Mouse (Mus musculus): Measurements from ENCODE around the gene Bpifb9b. TPM values are rescaled to one million over a fixed set of nuclear protein-coding genes. Genes with fewer than 3 reads are reported as not detected.
A peak's percentile ranks its signal among the peaks of the same experiment; 100 is the strongest.
"Not testable (repeated sequence)": the region's sequence is repeated elsewhere in the genome, so short reads cannot be mapped to it uniquely, and the experiment has no call there.

Bpifb9b gene
- polyA plus RNA-seq (2014; fragmentation: Nextera tagmentation; extraction: Ambion mirVana): not detected in 2 replicates

DNA sequence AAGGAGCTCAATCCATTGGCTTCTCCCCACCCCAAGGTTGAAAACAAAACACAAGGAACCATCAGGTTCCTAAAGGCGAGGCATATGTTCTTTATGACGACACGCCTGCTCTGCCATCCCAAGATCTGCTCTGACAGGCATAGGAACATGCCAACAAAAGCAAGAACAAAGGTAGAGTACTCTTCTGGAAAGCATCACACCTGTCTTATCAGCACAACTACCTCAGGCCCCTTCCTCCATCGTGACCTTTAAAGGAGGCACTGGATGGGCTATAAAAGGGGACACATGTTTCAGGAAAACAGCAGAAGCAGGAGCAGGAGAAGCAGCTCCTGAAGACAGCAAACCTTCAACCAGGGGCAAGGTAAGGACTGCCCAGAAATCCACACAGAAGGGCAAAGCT lies at the start of gene Bpifb9b:
Gene Bpifb9b, plus strand, starts transcription at position 301 of the 400 bp plus-strand sequence.
- H3K9me3 ChIP-seq (ENCODE audit: control insufficient read depth, low read length); H3K4me1 ChIP-seq (ENCODE audit: control insufficient read depth in 2 of 2, insufficient read depth in 2 of 2, low read length in 2 of 2); H3K4me2 ChIP-seq (ENCODE audit: low read length); H3K9ac ChIP-seq (ENCODE audit: low read length); H3K27ac ChIP-seq (replicated peaks in 1 of 2; ENCODE audit: control insufficient read depth in 1 of 2, insufficient read depth in 1 of 2, low read depth in 2 of 2, low read length in 2 of 2); H3K27me3 ChIP-seq (ENCODE audit: control insufficient read depth, insufficient read depth, low read length); H3K36me3 ChIP-seq (ENCODE audit: control insufficient read depth, insufficient read depth, low read length); H3K4me3 ChIP-seq (ENCODE audit: control insufficient read depth in 1 of 2, insufficient read depth in 1 of 2, low read depth in 1 of 2, low read length in 2 of 2); ATAC-seq (ENCODE audit: insufficient number of reproducible peaks, insufficient read depth, low FRiP score, low read depth): not testable (repeated sequence)
- WGBS: 67% methylated on average over 4 of the region's 4 CpGs

DNA sequence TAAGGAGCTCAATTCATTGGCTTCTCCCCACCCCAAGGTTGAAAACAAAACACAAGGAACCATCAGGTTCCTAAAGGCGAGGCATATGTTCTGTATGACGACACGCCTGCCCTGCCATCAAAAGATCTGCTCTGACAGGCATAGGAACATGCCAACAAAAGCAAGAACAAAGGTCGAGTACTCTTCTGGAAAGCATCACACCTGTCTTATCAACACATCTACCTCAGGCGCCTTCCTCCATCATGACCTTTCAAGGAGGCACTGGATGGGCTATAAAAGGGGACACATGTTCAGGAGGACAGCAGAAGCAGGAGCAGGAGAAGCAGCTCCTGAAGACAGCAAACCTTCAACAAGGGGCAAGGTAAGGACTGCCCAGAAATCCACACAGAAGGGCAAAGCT lies 49.5 kb upstream of the Bpifb9b start, which contains the start of gene Bpifb9a:
Gene Bpifb9a, plus strand, starts transcription at position 301 of the 400 bp plus-strand sequence.
- ATAC-seq (ENCODE audit: insufficient number of reproducible peaks, insufficient read depth, low FRiP score, low read depth); H3K4me3 ChIP-seq (ENCODE audit: control insufficient read depth in 1 of 2, insufficient read depth in 1 of 2, low read depth in 1 of 2, low read length in 2 of 2); H3K4me1 ChIP-seq (ENCODE audit: control insufficient read depth in 2 of 2, insufficient read depth in 2 of 2, low read length in 2 of 2); H3K9ac ChIP-seq (ENCODE audit: low read length); H3K27ac ChIP-seq (replicated peaks in 1 of 2; ENCODE audit: control insufficient read depth in 1 of 2, insufficient read depth in 1 of 2, low read depth in 2 of 2, low read length in 2 of 2); H3K36me3 ChIP-seq (ENCODE audit: control insufficient read depth, insufficient read depth, low read length); H3K9me3 ChIP-seq (ENCODE audit: control insufficient read depth, low read length); H3K4me2 ChIP-seq (ENCODE audit: low read length); H3K27me3 ChIP-seq (ENCODE audit: control insufficient read depth, insufficient read depth, low read length): not testable (repeated sequence)
- 62% methylated on average over 5 of the region's 5 CpGs for WGBS

DNA sequence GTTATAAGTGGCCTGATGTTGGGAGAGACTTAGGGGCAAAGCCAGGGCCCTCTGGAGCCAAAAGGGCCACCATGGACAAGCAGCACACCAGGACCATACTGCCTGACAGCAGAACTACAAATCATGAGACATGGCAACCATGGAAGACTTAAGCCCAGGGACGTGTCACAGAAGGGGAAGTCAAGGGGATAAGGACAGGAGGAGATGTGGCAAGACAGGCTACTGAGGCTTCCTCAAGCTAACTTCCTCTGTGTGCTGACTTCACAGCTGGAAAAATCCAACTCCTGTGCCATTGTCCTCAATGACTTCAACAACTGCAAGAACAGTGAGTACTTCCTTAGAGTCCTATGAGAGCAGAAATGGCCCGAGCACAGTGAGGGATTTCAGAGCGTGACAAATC lies 42.6 kb upstream of the Bpifb9b start:
- not testable (repeated sequence) for H3K4me3 ChIP-seq (ENCODE audit: control insufficient read depth in 1 of 2, insufficient read depth in 1 of 2, low read depth in 1 of 2, low read length in 2 of 2); H3K27me3 ChIP-seq (ENCODE audit: control insufficient read depth, insufficient read depth, low read length); H3K9me3 ChIP-seq (ENCODE audit: control insufficient read depth, low read length); H3K27ac ChIP-seq (replicated peaks in 1 of 2; ENCODE audit: control insufficient read depth in 1 of 2, insufficient read depth in 1 of 2, low read depth in 2 of 2, low read length in 2 of 2); ATAC-seq (ENCODE audit: insufficient number of reproducible peaks, insufficient read depth, low FRiP score, low read depth); H3K4me2 ChIP-seq (ENCODE audit: low read length); H3K36me3 ChIP-seq (ENCODE audit: control insufficient read depth, insufficient read depth, low read length); H3K9ac ChIP-seq (ENCODE audit: low read length); H3K4me1 ChIP-seq (ENCODE audit: control insufficient read depth in 2 of 2, insufficient read depth in 2 of 2, low read length in 2 of 2)
- WGBS: 79% methylated on average over 2 of the region's 3 CpGs

DNA sequence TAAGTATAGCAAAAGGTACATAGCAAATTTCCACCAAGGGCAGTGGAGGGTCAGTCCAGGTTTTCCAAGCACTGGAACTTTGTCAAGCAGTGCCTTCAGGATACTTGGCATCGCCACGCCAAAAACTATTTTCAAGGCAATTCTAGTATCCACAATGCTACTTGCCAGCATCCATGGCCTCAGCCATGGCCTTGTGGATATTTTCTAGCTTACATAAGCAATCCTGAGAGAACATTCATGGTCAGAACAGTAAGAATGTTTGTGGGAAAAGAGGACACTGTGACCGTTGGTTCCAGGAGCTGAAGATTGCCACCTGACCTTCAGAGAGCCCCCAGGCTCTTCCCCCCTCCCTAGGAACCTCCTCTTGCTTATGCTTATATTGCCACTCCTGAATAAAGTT lies 15.2 kb upstream of the Bpifb9b start:
- not testable (repeated sequence) for H3K9ac ChIP-seq (ENCODE audit: low read length); H3K4me1 ChIP-seq (ENCODE audit: control insufficient read depth in 2 of 2, insufficient read depth in 2 of 2, low read length in 2 of 2); H3K4me2 ChIP-seq (ENCODE audit: low read length); H3K36me3 ChIP-seq (ENCODE audit: control insufficient read depth, insufficient read depth, low read length); H3K9me3 ChIP-seq (ENCODE audit: control insufficient read depth, low read length); H3K27me3 ChIP-seq (ENCODE audit: control insufficient read depth, insufficient read depth, low read length); H3K27ac ChIP-seq (replicated peaks in 1 of 2; ENCODE audit: control insufficient read depth in 1 of 2, insufficient read depth in 1 of 2, low read depth in 2 of 2, low read length in 2 of 2); ATAC-seq (ENCODE audit: insufficient number of reproducible peaks, insufficient read depth, low FRiP score, low read depth); H3K4me3 ChIP-seq (ENCODE audit: control insufficient read depth in 1 of 2, insufficient read depth in 1 of 2, low read depth in 1 of 2, low read length in 2 of 2)
- 82% methylated on average over 3 of the region's 3 CpGs for WGBS

DNA sequence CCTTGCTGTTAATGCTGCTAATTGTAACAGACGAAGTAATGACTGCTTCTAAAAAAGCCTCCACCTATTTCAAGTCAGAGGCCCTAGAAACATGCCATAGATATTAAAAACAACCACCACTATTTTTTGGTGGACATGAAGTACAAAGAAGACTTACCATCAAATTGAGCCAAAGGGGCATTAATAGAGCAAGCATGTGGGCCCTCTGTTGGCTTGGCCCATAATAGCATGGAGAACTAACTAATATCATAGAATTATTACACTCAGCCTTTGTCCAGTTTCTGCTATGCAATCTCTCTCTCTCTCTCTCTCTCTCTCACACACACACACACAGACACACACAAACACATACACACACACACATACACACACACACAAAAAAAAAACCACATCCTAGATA lies 14.2 kb upstream of the Bpifb9b start:
- WGBS: 64% methylated on average over 1 of the region's 1 CpGs
- H3K9ac ChIP-seq (ENCODE audit: low read length): no peak overlapping the region
- no peaks in the 10 kb centered on the region for H3K4me1 ChIP-seq (ENCODE audit: control insufficient read depth in 2 of 2, insufficient read depth in 2 of 2, low read length in 2 of 2)
- H3K36me3 ChIP-seq (ENCODE audit: control insufficient read depth, insufficient read depth, low read length): no peaks in the 10 kb centered on the region
- no peak for ATAC-seq (ENCODE audit: insufficient number of reproducible peaks, insufficient read depth, low FRiP score, low read depth)
- H3K9me3 ChIP-seq (ENCODE audit: control insufficient read depth, low read length): no peaks in the 10 kb centered on the region
- no peaks in the 10 kb centered on the region for H3K27me3 ChIP-seq (ENCODE audit: control insufficient read depth, insufficient read depth, low read length)
- no peak overlapping the region for H3K4me3 ChIP-seq (ENCODE audit: control insufficient read depth in 1 of 2, insufficient read depth in 1 of 2, low read depth in 1 of 2, low read length in 2 of 2)
- H3K27ac ChIP-seq (replicated peaks in 1 of 2; ENCODE audit: control insufficient read depth in 1 of 2, insufficient read depth in 1 of 2, low read depth in 2 of 2, low read length in 2 of 2): no peak overlapping the region
- no peak overlapping the region for H3K4me2 ChIP-seq (ENCODE audit: low read length)

DNA sequence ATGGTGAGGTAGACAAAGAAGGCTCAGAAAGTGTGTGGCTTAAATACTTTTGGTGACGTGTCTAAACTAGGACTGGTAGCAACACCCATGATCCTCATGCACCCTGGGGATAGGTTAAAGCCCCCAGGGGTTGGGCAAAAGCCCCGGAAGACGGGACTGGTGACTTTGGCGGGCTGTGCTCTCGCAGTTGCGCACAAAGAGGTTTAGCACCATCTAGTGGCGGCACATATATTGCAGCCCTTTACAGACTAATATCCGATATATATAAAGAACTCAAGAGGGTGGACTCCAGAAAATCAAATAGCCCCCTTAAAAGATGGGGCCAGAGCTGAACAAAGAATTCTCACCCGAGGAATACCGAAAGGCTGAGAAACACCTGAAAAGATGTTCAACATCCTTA lies 12.3 kb upstream of the Bpifb9b start:
- H3K4me2 ChIP-seq (ENCODE audit: low read length): peak overlapping the region; percentile 36; the same call in 1 of the 2 replicates
- not testable (repeated sequence) for H3K9me3 ChIP-seq (ENCODE audit: control insufficient read depth, low read length); H3K36me3 ChIP-seq (ENCODE audit: control insufficient read depth, insufficient read depth, low read length); H3K27me3 ChIP-seq (ENCODE audit: control insufficient read depth, insufficient read depth, low read length); H3K9ac ChIP-seq (ENCODE audit: low read length); H3K4me1 ChIP-seq (ENCODE audit: control insufficient read depth in 2 of 2, insufficient read depth in 2 of 2, low read length in 2 of 2); H3K27ac ChIP-seq (replicated peaks in 1 of 2; ENCODE audit: control insufficient read depth in 1 of 2, insufficient read depth in 1 of 2, low read depth in 2 of 2, low read length in 2 of 2); H3K4me3 ChIP-seq (ENCODE audit: control insufficient read depth in 1 of 2, insufficient read depth in 1 of 2, low read depth in 1 of 2, low read length in 2 of 2); ATAC-seq (ENCODE audit: insufficient number of reproducible peaks, insufficient read depth, low FRiP score, low read depth)
- 1% methylated on average over 10 of the region's 10 CpGs for WGBS

DNA sequence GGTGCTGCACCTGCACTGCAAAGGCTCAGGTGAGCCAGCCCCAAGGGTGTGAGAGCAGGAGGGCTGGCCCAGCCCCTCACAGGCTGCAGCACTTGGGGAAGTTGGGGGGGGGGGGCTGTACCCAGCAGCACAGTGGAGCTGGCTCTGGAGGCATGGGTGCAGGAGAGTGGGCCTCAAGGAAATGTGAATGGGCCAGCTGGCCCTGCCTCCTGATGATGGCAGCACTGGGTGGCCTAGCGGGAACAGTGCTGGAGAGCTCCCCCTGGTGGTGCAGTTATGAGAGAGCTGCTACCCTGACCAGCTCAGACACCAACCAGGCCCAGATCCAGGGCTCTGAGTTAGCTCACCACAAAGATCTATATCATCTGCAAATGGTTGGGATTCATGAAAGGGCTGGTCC lies 6.5 kb upstream of the Bpifb9b start:
- peak; percentile 39; the same call in 1 of the 2 replicates for ATAC-seq (ENCODE audit: insufficient number of reproducible peaks, insufficient read depth, low FRiP score, low read depth)
- Histone ChIP-seq H3K27ac (replicated peaks in 1 of 2; ENCODE audit: control insufficient read depth in 1 of 2, insufficient read depth in 1 of 2, low read depth in 2 of 2, low read length in 2 of 2) (no peak overlapping the region), H3K4me2 (ENCODE audit: low read length) (no peak overlapping the region), H3K36me3 (ENCODE audit: control insufficient read depth, insufficient read depth, low read length) (no peaks in the 10 kb centered on the region), H3K9ac (ENCODE audit: low read length) (no peak overlapping the region), H3K4me3 (ENCODE audit: control insufficient read depth in 1 of 2, insufficient read depth in 1 of 2, low read depth in 1 of 2, low read length in 2 of 2) (no peak overlapping the region), H3K27me3 (ENCODE audit: control insufficient read depth, insufficient read depth, low read length) (no peaks in the 10 kb centered on the region), H3K4me1 (ENCODE audit: control insufficient read depth in 2 of 2, insufficient read depth in 2 of 2, low read length in 2 of 2) (no peaks in the 10 kb centered on the region), H3K9me3 (ENCODE audit: control insufficient read depth, low read length) (no peaks in the 10 kb centered on the region)
- WGBS: 15% methylated on average over 1 of the region's 1 CpGs

- ATAC-seq (ENCODE audit: insufficient number of reproducible peaks, insufficient read depth, low FRiP score, low read depth): no peak
- Histone ChIP-seq H3K27me3 (ENCODE audit: control insufficient read depth, insufficient read depth, low read length) (no peaks in the 10 kb centered on the region), H3K4me1 (ENCODE audit: control insufficient read depth in 2 of 2, insufficient read depth in 2 of 2, low read length in 2 of 2) (no peaks in the 10 kb centered on the region), H3K4me2 (ENCODE audit: low read length) (no peak overlapping the region), H3K9ac (ENCODE audit: low read length) (no peak overlapping the region), H3K9me3 (ENCODE audit: control insufficient read depth, low read length) (no peaks in the 10 kb centered on the region), H3K27ac (replicated peaks in 1 of 2; ENCODE audit: control insufficient read depth in 1 of 2, insufficient read depth in 1 of 2, low read depth in 2 of 2, low read length in 2 of 2) (no peak overlapping the region), H3K36me3 (ENCODE audit: control insufficient read depth, insufficient read depth, low read length) (no peaks in the 10 kb centered on the region), H3K4me3 (ENCODE audit: control insufficient read depth in 1 of 2, insufficient read depth in 1 of 2, low read depth in 1 of 2, low read length in 2 of 2) (no peak overlapping the region)
- WGBS: 79% methylated on average over 3 of the region's 3 CpGs
These were observed 5.3 kb upstream of the Bpifb9b start for GRCm38 (mm10) chr2:154301763-154302162.

Measured in heart, embryonic 14.5 days (tissue).